Mouse (Mus musculus) ES-CJ7 (cell line): ENCODE measurements at regions not wholly inside any gene's neighbourhood (a gene's known extent, or its start where the extent isn't known, plus 50 kb on each side); places are given as distances from the start of the nearest gene placed in this dataset.
A peak's percentile ranks its signal among the peaks of the same experiment; 100 is the strongest.

Experiments
- DNase-seq: peaks from one replicate; pipeline ENCODE4 v3.0.0; 2011; ENCODE audit warnings: low read depth, low spot score

DNA sequence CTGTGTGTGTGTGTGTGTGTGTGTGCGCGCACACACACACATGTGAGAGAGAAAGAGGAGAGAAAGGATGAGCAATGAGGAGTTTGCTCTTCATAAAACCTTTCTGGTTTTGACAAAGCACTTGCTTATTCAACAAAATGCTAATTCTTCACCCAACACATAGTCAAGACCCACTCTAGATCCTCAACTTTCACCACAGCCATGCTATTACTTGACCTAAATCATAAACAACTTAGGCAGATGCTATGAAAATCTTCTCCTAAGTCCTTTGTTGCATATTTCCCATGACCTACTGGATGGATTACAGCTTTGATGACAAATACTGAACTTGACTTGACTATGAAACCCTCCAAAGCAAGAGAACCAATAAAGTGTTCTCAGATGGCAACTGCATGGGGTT lies 196.3 kb upstream of the Ank start:
- no peak for DNase-seq

DNA sequence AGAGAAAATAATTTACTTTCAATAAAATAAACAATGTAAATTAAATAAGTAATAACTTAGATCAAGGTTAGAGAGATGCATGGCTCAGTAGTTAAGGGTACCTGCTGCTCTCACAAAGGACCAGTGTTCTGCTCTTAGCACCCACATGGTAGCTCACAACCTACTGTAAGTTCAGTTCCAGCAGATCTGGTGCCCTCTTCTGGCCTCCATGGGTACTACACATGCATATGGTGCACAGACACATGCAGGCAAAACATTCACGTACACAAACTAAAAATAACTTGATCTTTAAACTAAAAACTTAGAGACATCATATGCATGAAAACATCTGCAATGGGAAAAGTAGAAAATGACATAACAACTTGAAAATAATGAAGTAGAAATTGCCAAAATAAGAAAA lies 184.2 kb upstream of the Ank start:
- peak; percentile 34 for DNase-seq

DNA sequence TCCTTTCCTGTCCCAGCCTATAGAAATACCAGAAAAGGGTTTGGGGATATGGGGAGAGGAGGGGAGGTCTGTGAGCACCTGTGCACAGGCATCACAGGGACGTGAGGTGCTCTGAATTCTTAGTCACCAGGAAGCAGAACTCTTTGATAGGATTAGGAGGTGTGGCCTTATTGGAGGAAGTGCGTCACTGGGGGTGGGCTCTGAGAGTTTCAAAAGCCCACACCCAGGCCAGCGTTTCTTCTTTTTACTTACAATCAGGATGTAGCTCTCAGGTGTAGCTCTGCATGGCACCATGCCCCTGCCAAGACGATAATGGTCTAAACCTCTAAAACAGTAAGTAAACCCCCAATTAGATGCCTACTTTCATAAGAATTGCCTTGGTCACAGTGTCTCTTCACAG lies 162.6 kb upstream of the Ank start:
- DNase-seq = peak; percentile 45

DNA sequence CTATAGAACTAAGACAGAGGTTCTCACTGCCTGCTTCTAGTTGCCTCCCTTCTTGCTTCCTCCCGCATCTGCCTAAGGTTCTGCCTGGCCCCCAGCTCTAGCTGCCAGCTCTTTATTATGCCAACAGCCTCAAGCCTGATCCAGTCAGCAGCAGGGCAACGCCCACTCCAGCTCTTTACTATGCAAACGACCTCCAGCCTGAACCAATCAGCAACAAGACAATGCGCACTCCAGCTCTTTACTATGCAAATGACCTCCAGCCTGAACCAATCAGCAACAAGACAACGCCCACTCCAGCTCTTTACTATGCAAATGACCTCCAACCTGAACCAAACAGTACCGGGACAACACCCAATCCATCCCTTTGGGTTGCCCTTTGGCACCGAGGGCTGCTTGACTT lies 162.2 kb upstream of the Ank start:
- DNase-seq = peak; percentile 97

DNA sequence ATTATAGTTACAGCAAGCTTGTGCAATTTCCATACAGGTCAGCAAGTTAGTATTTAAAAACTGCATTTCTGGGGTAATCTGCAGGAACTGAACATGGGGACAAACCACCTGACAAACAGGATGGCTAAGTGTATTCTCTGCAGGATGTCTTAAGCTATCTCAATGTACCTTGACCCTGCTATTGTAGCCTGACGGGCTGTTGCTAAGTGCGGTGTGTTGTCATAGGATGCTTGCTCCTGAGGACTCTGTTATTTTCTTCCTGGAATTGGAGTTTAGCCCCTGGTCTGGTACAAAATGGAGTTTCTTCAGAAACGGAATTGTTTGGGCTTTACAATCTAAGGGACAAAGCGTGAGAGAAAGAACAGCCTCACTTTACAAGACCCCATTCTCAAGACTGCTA lies 161.4 kb upstream of the Ank start:
- no peak for DNase-seq

DNA sequence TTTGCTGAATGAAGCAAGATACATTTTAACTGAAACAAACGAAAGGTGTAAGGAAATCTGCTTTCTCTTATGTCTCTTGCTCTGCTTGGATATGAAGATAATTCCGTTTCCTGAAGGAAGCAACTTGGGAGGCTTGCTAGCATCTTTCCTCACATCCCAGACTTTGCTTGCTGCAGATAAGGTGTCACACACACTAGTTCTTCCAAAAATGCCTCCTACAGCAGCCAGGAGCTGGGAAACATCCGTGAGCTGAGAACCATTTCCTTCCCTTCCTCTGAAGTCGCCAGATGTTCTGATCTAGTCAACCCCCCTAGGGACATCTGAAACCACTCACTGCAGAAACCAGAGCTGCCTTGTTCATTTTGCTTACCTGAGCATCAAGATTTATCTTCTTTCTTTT lies 157.8 kb upstream of the Ank start:
- no peak for DNase-seq

DNA sequence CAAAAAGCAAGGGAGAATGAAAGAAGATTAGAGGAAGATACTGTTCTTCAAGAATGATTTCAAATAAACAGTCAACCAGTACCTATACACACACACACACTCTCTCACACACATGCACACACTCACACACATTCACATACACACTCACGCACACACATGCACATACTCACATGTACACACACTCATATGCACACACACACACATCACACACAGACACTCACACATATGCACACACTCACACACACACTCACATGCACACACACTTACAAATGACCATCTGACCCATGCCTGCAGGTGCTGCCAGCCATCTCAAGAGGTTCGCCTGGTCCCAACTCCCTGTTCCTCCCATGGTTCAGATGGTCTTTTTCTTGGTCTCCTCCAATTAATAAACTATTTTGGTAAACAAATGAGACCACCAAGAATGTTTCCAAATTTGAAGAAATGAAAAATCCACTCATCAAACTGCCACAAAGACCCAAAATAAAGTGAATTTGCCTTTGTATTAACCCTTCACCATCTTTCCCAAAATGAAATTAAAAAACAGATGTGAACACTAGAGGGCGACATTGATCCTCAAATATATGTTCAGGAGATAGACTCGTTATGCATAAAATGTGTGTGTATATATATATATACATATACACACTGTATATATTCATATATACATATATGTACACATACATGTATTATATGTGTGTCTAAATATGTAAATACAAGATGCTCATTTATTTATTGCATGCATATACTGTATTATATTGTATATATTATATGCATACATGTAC lies 150.3 kb upstream of the Ank start:
- DNase-seq = peak; percentile 12

DNA sequence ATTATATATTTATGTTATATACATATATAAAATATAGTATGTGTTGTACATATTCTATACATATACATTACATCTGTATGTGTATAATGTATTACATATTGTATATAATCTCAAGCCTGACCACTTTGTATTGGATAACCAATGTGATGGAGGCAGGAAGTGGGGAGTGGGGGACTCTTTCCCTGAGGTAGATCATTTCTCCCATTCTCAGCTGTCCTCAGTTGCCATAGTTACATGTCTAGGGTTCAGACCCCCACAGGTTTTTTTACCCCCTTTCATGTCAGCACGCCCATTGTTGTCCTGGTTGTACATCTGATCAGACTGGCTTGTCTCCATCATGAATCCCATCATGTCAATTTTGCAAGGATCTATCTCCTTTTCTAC lies 149.7 kb upstream of the Ank start:
- no peak for DNase-seq

DNA sequence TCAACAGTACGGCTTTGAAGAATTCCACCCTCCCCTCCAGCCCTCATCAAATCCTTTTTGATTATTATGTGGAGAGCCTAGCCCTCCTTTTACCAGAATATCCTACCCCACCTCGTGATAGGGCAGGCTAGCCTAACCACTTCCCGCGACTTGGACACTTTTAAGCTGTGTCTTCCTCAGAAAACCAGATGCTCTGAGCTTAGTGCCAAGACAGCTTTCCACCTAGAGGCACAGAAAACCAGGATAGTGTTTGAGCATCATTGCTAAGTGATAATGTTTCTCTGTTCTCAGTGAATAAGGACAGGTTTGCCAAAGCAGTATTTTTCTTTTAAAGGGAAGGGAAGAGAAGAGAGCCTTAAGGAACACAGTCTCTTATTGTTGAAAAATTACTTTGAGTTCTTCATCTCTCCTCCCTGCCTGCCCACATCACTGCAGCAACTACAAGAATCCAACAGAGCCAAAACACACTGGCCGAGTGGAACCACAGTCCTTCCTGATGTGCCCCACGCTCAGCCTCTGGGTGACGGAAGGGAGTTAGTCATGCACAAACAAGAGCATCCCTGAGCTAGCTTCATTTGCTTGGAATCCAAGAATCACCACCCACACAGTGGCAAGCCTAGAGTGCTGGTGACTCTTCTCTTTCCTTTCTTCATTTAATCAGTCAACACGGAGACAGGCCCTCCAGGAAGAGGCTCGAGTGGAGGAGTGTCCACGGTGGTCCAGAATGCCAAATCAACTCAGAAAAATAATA lies 144.4 kb upstream of the Ank start:
- no peak for DNase-seq

DNA sequence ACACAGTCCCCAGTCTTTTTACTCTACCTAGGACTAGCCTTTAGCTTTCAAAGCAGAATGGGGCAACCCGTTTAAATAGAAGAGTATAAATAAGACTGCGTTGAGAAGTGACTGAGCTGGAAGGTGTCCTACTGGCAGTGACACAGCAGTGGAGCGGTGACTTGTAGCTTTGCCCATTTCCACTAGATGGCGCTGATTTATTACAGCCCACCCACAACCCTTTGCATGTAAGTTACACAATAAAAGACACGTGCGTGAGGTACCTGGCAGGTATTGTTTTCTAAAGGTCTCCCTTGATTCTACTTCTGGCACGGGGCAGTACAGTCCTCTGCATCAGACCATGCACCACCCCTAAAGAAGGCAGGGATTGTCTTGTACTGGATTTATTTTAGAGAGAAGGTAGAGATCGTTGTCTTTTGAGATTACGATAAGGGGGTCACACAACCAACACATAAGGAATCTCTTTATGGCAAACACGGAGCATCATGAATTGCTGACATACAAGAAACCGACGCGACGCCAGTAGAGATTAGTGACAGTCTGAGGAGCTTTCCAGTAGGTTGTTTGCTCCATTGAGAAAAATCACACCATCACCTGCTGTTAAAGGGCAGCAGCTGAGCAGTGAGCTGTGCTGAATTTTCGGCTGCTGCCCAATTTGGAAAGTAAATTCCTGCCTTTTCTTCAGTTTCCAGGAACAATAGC lies 140.5 kb upstream of the Ank start:
- peak; percentile 70 for DNase-seq

DNA sequence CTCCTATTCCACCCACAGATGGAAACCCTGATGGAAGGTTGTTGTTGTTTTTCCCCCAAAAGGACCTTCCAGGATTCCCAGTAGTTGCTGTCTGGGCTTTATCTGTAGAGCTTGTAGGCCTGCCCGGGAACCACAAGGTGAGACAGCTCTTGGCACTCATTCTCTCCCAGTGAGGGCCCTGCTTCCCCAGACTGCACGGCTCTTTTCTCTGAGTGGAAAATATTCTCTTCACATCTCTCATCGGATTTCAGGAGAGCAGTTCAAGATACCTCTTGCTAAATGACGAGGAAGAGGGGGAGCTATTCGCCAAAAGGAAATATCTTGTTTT lies 140.0 kb upstream of the Ank start:
- DNase-seq = no peak

DNA sequence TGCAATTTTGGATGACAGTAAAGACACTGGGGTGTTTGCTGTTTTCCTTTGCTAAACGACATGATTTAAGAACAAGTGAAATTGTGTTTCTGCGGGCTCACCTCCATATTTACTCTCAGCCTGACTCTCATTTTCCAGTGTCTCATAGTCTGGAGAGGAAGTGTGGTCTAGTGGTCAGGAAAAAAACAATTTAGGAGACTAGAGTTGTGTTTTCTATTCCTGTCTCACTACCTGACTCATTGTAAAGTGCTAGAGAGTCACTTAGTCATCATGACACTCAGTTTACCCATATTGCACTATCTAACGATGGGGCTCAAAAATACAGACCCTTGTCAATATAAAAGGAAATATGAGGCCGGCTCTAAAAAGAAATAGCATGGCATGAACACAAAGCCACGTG lies 138.7 kb upstream of the Ank start:
- no peak for DNase-seq

DNA sequence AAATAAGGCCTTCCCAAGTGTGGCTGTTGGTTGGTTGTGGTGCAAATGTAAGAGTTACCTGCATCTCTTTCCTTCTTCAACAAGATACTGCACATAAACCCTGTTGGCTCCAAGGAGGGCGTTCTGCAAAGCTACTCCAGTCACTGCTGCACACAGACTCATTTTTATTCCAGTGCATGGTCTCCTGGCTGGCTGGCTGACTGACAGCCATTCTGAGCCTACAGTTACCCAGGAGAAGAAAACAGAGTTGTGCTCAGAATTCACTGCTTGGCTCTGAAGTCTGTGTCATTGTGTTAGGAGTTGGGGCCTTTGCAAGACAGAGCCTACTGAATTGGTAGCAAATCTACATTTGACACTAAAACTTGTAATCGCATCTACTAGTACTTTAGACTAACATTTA lies 138.0 kb upstream of the Ank start:
- no peak for DNase-seq

DNA sequence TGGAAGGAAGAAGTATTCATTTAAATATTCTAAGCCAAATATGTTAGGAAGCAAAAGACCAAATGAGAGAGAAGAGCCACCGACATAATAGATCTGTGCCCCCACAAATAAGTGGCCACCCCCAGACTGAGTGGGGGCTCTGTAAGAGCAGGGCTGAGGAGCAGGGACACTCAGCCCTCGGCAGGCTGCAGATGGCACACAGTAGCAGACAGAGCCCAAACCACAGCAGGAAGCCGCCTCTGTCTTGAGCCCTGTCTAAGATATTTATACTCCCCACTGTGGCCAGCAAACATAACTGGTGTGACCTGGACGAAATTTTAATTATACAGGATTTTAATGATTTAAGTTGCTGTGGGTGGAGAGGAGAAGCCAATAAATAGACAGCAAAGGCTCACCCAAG lies 126.4 kb upstream of the Ank start:
- no peak for DNase-seq

DNA sequence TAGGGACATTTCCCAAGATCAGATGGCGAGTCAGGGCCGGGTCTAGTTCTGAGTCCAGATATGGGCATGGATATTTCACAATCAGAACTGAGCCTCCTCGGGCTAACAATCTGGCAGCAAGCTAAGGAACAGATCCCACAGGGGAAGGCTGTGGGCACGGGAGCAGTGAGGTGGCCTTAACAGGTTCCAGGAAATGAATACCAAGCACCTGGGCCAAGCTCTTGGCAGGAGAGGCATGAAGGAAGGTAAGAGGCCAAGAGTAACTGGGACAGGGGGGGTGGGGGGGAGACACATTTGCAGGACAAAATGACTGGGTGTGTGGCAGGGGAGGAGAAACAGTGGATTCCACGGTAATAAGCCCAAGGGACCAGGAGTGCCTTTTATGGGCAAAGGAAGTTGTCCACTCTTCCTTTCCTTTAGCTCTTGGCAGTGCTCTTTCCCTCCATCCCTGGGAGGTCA lies 124.9 kb upstream of the Ank start:
- no peak for DNase-seq

DNA sequence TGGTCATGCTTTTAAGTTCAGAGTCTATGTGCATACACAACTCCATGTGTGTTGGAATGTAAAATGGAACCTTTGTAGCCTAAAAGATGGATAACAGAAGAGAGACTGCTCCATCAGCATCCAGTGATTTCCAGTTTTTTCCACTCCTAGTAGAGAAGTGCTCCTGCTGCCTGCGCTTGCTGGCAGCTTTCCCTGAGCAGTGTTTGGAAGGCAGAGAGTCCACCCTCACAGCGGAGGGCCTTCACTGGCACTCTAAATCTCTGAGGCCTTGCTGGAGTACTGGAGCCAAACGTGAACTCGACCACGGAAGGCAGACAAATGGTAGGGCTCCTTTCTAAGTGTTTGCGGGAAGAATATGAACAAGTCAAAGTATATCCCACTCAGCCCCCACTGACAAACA lies 108.0 kb upstream of the Ank start:
- DNase-seq = no peak

DNA sequence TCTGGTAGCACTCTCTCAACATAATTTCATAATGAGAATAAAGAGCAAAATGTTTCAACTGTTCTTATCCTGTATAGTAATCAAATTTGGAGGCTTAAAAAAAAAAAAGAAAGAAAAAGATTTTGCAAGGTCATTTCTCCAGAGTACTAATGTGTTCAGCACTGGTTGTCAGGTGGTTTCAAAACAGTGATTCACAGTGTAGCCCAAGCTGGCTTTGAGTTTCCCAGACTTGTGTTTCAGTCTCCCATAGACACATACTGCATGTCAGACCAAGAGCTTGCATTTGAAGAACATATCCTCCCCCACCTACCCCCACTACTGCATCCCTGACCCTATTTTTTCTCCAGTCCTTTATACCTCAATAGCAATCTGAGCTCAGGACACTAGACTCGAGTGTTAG lies 107.2 kb upstream of the Ank start:
- no peak for DNase-seq

DNA sequence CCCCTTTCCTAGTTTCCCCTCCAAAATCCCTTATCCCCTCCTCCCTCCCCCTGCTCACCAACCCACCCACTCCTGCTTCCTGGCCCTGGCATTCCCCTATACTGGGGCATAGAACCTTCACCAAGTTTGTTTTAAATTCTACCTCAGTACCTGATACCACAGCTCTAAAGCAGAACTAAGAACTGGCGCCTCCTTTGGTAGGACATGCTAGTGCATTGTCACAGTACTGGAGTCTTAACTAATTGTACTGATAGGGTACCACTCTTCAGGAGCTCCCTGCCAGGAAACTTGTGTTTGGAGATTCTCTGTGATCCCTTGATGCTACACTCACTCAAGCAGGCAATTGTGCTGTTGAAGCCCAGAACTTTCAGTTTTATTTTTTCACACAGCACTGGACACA lies 92.0 kb upstream of the Ank start:
- DNase-seq = peak; percentile 4

DNA sequence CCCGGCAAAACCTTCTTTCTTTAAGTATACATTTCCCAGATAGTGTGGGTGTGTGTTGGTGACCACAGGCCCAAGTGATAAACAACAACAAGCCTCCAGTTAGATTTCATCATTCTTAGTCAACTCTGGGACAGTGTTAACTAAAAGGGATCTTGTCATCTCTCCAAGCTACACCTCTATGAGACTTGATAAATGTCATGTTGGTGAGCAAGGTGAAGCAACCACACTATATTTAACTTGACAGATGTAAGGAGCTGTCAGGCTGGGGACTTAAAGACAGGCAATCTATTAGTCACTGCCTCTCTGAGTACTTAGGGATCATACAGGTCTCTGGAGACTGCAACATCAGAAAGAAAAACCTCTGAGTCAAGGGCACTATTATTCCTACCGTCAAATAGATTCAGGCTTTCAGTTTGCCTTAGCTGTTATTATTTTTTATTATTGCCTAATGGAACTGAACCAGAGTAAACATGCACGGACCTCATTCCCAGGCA lies 87.8 kb upstream of the Ank start:
- no peak for DNase-seq

DNA sequence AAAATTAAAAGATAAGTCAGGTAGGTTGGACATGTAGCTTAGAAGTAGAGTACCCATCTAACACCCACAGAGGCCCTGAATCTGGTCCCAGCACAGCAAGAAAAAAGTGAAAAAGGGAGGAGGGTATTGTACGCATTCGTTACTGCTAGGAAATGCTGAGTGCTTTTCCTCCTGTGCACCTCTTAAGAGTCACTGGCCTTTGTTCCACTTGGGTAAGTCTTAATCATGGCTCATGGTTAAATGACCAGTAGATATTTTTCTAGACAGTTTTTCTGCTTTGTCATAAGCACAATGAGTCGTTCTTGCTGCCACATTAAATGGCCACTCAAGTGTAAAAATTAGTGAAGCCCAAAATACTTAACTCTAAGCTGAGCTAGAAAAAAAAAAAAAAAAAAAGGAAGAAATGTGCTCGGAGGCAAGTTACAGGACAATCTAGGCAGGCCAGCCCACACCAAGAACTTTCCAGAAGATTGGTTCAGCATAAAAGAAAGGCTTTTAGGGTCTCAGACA lies 86.0 kb upstream of the Ank start:
- DNase-seq = no peak

DNA sequence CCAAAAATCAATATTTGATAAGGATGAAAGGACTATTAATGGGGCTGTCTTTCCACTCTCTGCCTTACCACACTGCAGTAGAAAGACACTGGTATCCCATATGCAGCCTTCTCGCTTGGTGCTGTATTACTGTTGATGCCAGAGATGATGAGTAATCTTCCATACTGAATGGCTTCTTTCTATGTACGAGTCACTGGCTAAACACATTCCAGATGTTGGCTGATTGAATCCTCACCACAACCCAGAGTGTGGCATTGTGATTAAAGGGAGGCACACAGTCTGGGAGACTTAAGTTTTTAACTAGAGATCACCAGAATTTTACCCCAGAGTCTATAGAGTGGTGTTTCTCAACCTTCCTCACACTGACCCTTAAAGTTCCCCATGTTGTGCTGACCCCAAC lies 84.9 kb upstream of the Ank start:
- no peak for DNase-seq

DNA sequence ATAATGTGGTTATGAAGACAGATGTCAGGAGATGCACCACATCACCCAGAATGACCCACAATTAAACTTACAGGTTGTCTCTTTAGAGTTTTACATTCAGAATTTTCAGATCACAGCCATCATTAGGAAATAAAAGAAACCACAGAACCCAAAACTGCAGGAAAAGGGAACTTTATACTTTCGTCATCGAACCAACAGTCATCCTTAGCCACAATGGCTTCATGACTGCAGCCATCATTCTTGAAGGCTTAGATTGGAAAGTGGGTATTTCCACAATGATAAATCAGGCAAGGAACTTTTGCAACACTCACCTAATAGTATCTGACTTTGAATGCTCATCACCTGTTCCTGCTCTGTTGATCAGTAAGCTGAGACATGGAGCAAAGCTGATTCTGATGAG lies 75.9 kb upstream of the Ank start:
- no peak for DNase-seq
